Mouse (Mus musculus): ENCODE results near the gene Irf2bpl. TPM values are rescaled to one million over a fixed set of nuclear protein-coding genes. Genes with fewer than 3 reads are reported as not detected.

Gene Irf2bpl
- total RNA-seq, 2 experiments from 2014 or later = 78.0 to 81.7 TPM

- no peak for DNase-seq (ENCODE audit: low spot score in 2 of 2)
Observed at GRCm38 (mm10) chr12:86899461-86900179, 15.0 kb upstream of the Irf2bpl start.

GRCm38 (mm10) chr12:86898448-86898847 is 13.8 kb upstream of the Irf2bpl start:
- DNase-seq (ENCODE audit: low spot score in 2 of 2) = no peak

- DNase-seq (ENCODE audit: low spot score in 2 of 2) = no peak
Observed at GRCm38 (mm10) chr12:86897769-86898273, 13.2 kb upstream of the Irf2bpl start.

GRCm38 (mm10) chr12:86896921-86897512 is 12.4 kb upstream of the Irf2bpl start:
- no peak for DNase-seq (ENCODE audit: low spot score in 2 of 2)

- no peak for DNase-seq (ENCODE audit: low spot score in 2 of 2)
Observed at GRCm38 (mm10) chr12:86896441-86896890, 11.9 kb upstream of the Irf2bpl start.

GRCm38 (mm10) chr12:86895703-86896409 is 11.3 kb upstream of the Irf2bpl start:
- DNase-seq (ENCODE audit: low spot score in 2 of 2) = no peak

- no peak for DNase-seq (ENCODE audit: low spot score in 2 of 2)
Observed at GRCm38 (mm10) chr12:86894841-86895428, 10.3 kb upstream of the Irf2bpl start.

- DNase-seq (ENCODE audit: low spot score in 2 of 2) = peak; percentile 92 to 97
Observed at GRCm38 (mm10) chr12:86894184-86894839, 9.7 kb upstream of the Irf2bpl start.

GRCm38 (mm10) chr12:86893326-86894183 is 9.0 kb upstream of the Irf2bpl start:
- no peak for DNase-seq (ENCODE audit: low spot score in 2 of 2)

GRCm38 (mm10) chr12:86892711-86893311 is 8.2 kb upstream of the Irf2bpl start:
- DNase-seq (ENCODE audit: low spot score in 2 of 2) = no peak

- DNase-seq (ENCODE audit: low spot score in 2 of 2) = peak; percentile 46 to 73
Observed at GRCm38 (mm10) chr12:86891786-86892702, 7.4 kb upstream of the Irf2bpl start.

- no peak for DNase-seq (ENCODE audit: low spot score in 2 of 2)
Observed at GRCm38 (mm10) chr12:86891454-86891785, 6.8 kb upstream of the Irf2bpl start.

GRCm38 (mm10) chr12:86890796-86891301 is 6.3 kb upstream of the Irf2bpl start:
- DNase-seq (ENCODE audit: low spot score in 2 of 2) = no peak

- no peak for DNase-seq (ENCODE audit: low spot score in 2 of 2)
Observed at GRCm38 (mm10) chr12:86890091-86890720, 5.6 kb upstream of the Irf2bpl start.

- DNase-seq (ENCODE audit: low spot score in 2 of 2) = no peak
Observed at GRCm38 (mm10) chr12:86889103-86889644, 4.6 kb upstream of the Irf2bpl start.

GRCm38 (mm10) chr12:86888130-86889069 is 3.8 kb upstream of the Irf2bpl start:
- peak; percentile 46 to 62 for DNase-seq (ENCODE audit: low spot score in 2 of 2)
